In genomic region chr5:146989051-146989450, GRCm38 (mm10) we compare ENCODE assay signal across 12 mouse cellular contexts.
"Had no signal": no experiment of that assay in that cellular context is flagged by ENCODE, and none has a peak within 500 bp of the region (broad histone marks: within the 10 kb centered on the region; RNA-seq: fewer than 3 reads in every experiment).

No protein-coding gene starts in this region.

- H3K36me3 ChIP-seq: kidney, embryonic 15.5 days; limb, embryonic 10.5 days; liver, embryonic 15.5 days; midbrain, embryonic 15.5 days; neural tube, embryonic 12.5 days had no signal

- H3K4me3 ChIP-seq: kidney, embryonic 15.5 days; limb, embryonic 10.5 days; liver, embryonic 15.5 days; midbrain, embryonic 15.5 days; neural tube, embryonic 12.5 days had no signal

- ATAC-seq: lung, postnatal 0 days; midbrain, embryonic 15.5 days had no signal

- H3K27ac ChIP-seq: kidney, embryonic 15.5 days; limb, embryonic 10.5 days; liver, embryonic 15.5 days; midbrain, embryonic 15.5 days; neural tube, embryonic 12.5 days had no signal

- H3K4me1 ChIP-seq: kidney, embryonic 15.5 days; limb, embryonic 10.5 days; liver, embryonic 15.5 days; midbrain, embryonic 15.5 days; neural tube, embryonic 12.5 days had no signal

- H3K4me2 ChIP-seq: kidney, embryonic 15.5 days; liver, embryonic 11.5 days; liver, embryonic 15.5 days; midbrain, embryonic 11.5 days; midbrain, embryonic 15.5 days; neural tube, embryonic 12.5 days had no signal

- H3K9ac ChIP-seq: kidney, embryonic 15.5 days; liver, embryonic 15.5 days; midbrain, embryonic 15.5 days; neural tube, embryonic 12.5 days had no signal

- DNase-seq: kidney, postnatal 14 days; lung, adult 2 months; lung, postnatal 4 days; thymus, postnatal 36 days had no signal

- H3K9me3 ChIP-seq: kidney, embryonic 15.5 days; limb, embryonic 10.5 days; liver, embryonic 15.5 days; midbrain, embryonic 15.5 days; neural tube, embryonic 12.5 days had no signal
